ENCODE assay signal across 28 mouse cellular contexts in the genomic region with DNA sequence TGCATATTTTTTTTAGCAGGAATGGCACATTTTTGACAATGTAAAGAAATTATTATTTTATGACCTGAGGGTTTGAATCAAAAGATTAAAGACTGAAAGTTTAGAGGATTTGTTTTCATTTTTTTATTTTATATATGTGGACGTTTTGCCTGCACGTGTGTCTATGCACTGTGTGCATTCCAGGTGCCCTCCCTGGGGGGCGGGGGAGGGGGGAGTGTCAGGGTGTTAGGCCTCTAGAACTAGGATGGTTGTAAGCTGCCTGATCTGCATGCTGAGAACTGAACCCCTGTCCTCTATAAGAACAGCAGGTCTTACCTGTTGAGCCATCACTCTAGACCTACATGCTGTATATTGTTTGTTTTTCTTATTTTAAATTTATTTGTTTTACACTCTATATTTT. TPM values are rescaled to one million over a fixed set of nuclear protein-coding genes. Genes with fewer than 3 reads are reported as not detected.
"Had no signal": no experiment of that assay in that cellular context is flagged by ENCODE, and none has a peak within 500 bp of the region (broad histone marks: within the 10 kb centered on the region; RNA-seq: fewer than 3 reads in every experiment).

No protein-coding gene starts in this region.

- H3K4me2 ChIP-seq: embryonic facial prominence, embryonic 12.5 days; embryonic facial prominence, embryonic 13.5 days; embryonic facial prominence, embryonic 15.5 days; forebrain, embryonic 12.5 days; forebrain, embryonic 13.5 days; forebrain, embryonic 15.5 days; heart, embryonic 13.5 days had no signal

- ATAC-seq: forebrain, embryonic 13.5 days; forebrain, embryonic 14.5 days; forebrain, embryonic 15.5 days; forebrain, embryonic 16.5 days; forebrain, postnatal 0 days had no signal

- H3K27ac ChIP-seq: embryonic facial prominence, embryonic 10.5 days; embryonic facial prominence, embryonic 12.5 days; embryonic facial prominence, embryonic 13.5 days; embryonic facial prominence, embryonic 15.5 days; forebrain, embryonic 13.5 days; forebrain, embryonic 15.5 days; gastrocnemius, adult 2 months; heart, adult 2 months; heart, embryonic 10.5 days; heart, embryonic 13.5 days had no signal

- H3K9me3 ChIP-seq: embryonic facial prominence, embryonic 10.5 days; embryonic facial prominence, embryonic 12.5 days; embryonic facial prominence, embryonic 13.5 days; embryonic facial prominence, embryonic 15.5 days; forebrain, embryonic 12.5 days; forebrain, embryonic 13.5 days; forebrain, embryonic 15.5 days; heart, embryonic 10.5 days; heart, embryonic 13.5 days had no signal

- DNase-seq: cerebellum, adult 9-10 months; cerebellum, adult 9-11 months; cerebellum, postnatal 14 days; cerebellum, postnatal 25 days; cerebellum, postnatal 36 days; embryo, embryonic 11 days; forebrain, postnatal 0 days; gastrocnemius, adult 2 months; gastrocnemius, postnatal 10 days; gastrocnemius, postnatal 14 days; gastrocnemius, postnatal 25 days; gastrocnemius, postnatal 36 days; heart, adult 18-20 months; heart, adult 2 months had no signal

- H3K4me3 ChIP-seq: embryonic facial prominence, embryonic 10.5 days; embryonic facial prominence, embryonic 12.5 days; embryonic facial prominence, embryonic 13.5 days; embryonic facial prominence, embryonic 15.5 days; erythroblast, embryonic 14.5 days; forebrain, embryonic 12.5 days; forebrain, embryonic 13.5 days; forebrain, embryonic 15.5 days; gastrocnemius, adult 2 months; heart, adult 2 months; heart, embryonic 10.5 days; heart, embryonic 13.5 days had no signal

- H3K27me3 ChIP-seq: embryonic facial prominence, embryonic 12.5 days; embryonic facial prominence, embryonic 13.5 days; embryonic facial prominence, embryonic 15.5 days; forebrain, embryonic 12.5 days; forebrain, embryonic 13.5 days; forebrain, embryonic 15.5 days; heart, embryonic 13.5 days had no signal

- H3K9ac ChIP-seq: embryonic facial prominence, embryonic 12.5 days; embryonic facial prominence, embryonic 13.5 days; embryonic facial prominence, embryonic 15.5 days; forebrain, embryonic 12.5 days; forebrain, embryonic 13.5 days; forebrain, embryonic 15.5 days; forebrain, postnatal 0 days; heart, embryonic 13.5 days had no signal

RNA-seq across cellular contexts. Expression of gene Gm17324, which starts 36.1 kb away (rescaled TPM):
- total RNA-seq: gastrocnemius, adult 18-20 months; gastrocnemius, adult 2 months; gastrocnemius, adult 8-10 months; gastrocnemius, postnatal 10 days; gastrocnemius, postnatal 14 days; gastrocnemius, postnatal 25 days; gastrocnemius, postnatal 36 days; heart, adult 18-20 months; heart, adult 2 months had no signal
- polyA plus RNA-seq: heart, adult 2 months had no signal
